Mouse (Mus musculus) heart, postnatal 10 days (tissue): Measurements from ENCODE around the gene C2cd5. TPM values are rescaled to one million over a fixed set of nuclear protein-coding genes. Genes with fewer than 3 reads are reported as not detected.
"Not testable (repeated sequence)": the region's sequence is repeated elsewhere in the genome, so short reads cannot be mapped to it uniquely, and the experiment has no call there.

Experiments used
- DNase-seq, 2 experiments: peaks; one replicate each; pipeline ENCODE4 v3.0.0; 2021
- intact Hi-C: fragments of 180-260 bp; cut with DNase I; formaldehyde crosslinking; loops from one replicate; pipeline ENCODE4 v1.15.1; 2025
- total RNA-seq, 2 experiments: library from RNA; stranded (reverse); gene quantifications; 2 replicates each; pipeline ENCODE4 v1.2.3; 2021

C2cd5 gene
- total RNA-seq, 2 experiments from 2014 or later: 23.9 to 27.0 TPM

DNA sequence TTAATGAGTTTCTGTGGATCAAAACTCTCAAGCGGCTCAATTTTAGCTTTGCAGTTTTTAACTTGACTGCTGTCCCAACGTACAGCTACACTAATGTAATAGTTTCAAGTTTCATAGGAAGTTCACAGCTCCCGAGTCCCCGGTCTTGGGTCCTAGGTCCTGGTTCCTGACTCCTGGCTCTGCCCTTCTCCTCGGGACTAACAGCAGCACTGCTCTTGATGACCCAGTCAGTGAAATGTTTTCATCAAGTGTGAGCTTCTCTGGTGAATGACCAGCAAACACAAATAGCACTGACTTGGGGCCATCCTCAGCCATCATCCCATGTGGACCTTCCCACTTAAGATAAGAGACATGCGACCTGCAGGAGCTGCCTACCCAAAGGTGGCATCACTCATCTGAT is 111.7 kb downstream of the C2cd5 start:
- intact Hi-C loops: loop anchor here (5.0 kb wide), 1 partner anchor 189 kb away; no protein-coding TSS in a partner anchor
- DNase-seq: no peak

DNA sequence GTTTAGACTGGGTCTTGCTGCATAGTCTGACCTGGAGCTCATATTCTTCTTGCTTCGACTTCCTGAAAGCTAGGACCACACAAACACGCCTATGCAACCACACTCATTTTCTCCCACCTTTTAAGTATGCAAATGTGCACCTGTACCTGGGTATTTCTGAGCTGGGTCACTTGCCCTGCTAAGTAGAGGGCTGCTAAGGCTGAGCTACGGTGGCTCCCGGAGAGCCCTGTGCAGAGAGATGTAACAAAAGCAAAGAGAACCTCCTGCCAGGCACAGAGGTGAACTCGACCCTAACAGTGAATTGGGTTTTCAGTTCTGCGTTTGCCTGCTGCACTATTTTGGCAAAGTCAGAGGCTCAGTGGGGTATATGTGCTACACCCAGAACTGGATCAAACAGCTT is 112.3 kb downstream of the C2cd5 start:
- DNase-seq: no peak
- intact Hi-C loops: loop anchor here (5.0 kb wide), 1 partner anchor 190 kb away; no protein-coding TSS in a partner anchor

DNA sequence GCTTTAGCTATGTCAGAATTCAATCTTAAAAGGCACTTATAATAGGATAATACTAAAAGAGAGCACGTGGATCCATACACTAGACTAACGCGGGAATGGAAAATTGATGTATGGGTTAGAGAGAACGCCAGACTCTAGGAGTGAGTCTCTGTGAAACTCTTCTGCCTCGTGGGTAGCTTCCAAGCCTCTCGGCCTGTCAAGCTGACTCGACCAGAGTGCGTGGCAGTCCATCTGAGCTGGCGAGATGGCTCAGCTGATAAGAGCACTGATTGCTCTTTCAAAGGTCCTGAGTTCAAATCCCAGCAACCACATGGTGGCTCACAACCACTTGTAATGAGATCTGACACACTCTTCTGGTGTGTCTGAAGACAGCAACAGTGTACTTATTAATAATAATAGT is 113.2 kb downstream of the C2cd5 start:
- intact Hi-C loops: loop anchor here (5.0 kb wide), 1 partner anchor 191 kb away; no protein-coding TSS in a partner anchor
- not testable (repeated sequence) for DNase-seq

DNA sequence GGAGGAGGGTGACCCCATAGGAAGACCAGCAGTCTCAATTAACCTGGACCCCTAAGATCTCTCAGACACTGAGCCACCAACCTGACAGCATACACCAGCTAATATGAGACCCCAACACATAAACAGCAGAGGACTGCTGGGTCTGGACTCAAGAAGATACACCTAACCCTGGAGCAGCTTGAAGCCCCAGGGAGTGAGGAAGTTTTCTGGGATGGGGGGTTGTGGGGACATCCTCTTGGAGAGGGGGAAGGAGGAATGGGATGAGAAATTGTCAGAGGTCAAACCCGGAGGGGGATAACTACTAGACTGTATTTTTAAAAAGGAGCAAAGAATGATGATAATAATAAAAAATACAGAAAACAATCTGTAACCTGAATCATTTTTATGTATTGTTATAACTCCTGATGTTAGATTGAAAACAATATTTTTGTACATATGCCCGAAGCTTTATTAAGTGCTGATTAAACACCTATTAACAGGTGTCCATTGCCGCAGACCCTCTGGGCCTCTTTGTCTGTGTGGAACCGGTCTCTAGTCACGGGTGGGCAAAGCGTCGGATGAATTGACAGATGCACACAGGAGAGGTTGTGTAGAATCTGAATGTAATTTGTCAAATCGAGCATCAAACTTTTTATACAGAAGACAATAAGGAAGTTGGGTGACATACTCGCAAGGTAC is 114.2 kb downstream of the C2cd5 start:
- intact Hi-C loops: loop anchor here (5.0 kb wide), 1 partner anchor 192 kb away; no protein-coding TSS in a partner anchor
- DNase-seq: not testable (repeated sequence)

DNA sequence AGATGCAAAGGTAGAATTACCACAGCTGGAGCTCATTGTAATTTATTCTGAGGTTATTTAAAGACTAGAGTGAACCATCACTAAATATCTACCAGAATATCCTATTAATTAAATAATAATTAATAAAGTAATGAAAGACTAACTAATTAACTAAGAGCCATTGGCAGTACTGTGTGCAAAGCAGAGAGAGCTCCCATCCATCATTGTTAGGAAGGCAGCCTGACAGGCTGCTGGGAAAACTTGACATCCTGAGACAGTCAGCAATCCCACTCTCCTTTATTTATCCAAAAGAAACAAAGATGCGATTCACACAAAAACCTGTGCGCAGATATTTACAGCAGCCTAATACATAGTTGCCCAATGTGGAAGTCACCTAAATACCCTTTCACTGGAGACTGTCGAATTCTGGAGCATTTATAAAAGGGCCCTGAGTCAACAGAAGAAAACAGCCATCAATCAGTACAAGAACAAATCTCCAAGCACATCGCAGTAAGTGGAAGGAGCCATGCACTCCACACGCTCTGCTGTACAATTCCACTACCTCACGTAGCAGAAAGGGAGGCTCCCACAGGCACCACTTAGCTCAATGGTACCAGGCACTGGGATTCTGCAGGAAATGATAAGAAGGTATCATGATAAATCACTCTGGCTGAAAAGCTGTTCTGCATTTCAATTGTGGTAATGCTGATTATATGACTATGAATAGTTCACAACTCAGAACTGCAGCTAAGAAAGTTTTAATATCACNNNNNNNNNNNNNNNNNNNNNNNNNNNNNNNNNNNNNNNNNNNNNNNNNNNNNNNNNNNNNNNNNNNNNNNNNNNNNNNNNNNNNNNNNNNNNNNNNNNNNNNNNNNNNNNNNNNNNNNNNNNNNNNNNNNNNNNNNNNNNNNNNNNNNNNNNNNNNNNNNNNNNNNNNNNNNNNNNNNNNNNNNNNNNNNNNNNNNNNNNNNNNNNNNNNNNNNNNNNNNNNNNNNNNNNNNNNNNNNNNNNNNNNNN is 120.0 kb downstream of the C2cd5 start:
- intact Hi-C loops: no loop called here
- no peak for DNase-seq

DNA sequence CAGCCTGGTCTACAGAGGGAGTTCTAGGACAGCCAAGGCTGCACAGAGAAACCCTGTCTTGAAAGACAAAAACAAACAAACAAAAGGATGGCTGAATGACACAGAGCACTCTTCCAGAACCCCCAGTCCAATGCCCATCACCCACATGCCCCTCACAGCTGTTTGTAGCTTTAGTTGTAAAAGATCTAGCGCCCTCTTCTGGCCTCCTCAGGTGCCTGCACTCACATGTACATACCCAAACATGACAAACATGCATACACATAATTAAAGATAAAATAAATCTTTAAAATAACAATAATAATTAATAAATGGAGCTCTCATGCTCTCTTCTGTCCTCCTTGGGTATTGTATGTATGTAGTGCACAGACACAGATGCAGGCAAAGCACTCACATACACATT is 122.7 kb downstream of the C2cd5 start:
- intact Hi-C loops: no loop called here

DNA sequence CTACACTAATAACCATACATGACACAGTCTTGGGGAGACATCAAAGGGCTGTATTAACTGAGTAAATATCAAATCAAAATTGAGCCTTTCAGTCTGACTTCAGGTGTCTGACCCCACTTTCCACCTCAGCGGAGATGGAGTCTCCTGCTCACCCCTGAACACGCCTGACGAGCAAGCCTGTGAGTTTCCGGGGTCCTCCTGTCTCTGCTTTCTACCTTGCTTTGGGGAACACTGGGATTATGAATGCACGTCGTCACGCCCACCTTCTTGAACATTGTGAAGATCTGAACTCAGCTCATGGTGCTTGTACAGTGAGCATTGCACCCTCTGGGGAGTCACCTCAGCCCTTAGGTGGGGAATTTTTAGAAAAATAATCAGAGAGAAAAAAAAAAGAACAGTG is 126.7 kb downstream of the C2cd5 start:
- intact Hi-C loops: no loop called here
- no peak for DNase-seq

More for the DNA sequence above, 122.7 kb downstream of the C2cd5 start:
- no peak for DNase-seq

DNA sequence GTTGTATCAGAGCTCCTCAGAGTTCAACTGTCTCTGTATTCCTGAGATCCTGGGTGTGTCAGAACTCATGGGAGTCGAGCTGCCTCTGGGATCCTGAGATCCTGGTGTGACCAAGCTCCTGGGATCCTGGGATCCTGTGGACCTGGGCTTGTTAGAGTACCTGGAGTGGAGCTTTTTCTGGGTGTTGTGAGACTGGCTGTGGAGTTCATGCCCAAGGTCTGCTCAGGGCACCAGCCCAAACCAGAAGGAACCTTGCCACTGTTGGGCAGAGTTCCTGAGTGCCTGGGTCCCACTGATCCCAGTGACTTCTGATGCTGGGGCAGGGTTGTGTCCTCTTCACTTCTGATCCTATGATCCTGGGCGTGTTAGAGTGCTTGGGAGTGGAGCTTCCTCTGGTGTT is 127.7 kb downstream of the C2cd5 start:
- intact Hi-C loops: no loop called here
- DNase-seq: no peak

DNA sequence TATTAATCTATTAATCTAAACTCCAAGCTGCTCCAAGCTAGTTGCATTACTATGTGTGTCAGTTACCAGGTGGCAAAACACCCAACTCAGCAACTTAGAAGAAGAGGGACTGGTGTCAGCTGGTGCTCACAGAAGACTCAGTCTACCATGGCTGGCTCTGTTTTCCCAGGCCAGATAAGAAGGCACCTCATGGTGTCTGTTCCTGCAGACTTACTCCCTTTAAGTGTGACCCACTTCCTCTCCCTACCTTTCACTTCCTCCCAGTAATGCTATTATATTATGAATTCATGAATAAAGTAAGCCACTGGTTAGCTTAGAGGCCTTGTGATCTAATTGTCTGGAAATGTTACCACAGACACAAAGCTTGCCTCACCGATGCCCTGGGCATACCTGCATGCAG is 132.5 kb downstream of the C2cd5 start:
- no peak for DNase-seq
- intact Hi-C loops: loop anchor here (10.0 kb wide), 2 partner anchors 153 to 443 kb away; no protein-coding TSS in a partner anchor

DNA sequence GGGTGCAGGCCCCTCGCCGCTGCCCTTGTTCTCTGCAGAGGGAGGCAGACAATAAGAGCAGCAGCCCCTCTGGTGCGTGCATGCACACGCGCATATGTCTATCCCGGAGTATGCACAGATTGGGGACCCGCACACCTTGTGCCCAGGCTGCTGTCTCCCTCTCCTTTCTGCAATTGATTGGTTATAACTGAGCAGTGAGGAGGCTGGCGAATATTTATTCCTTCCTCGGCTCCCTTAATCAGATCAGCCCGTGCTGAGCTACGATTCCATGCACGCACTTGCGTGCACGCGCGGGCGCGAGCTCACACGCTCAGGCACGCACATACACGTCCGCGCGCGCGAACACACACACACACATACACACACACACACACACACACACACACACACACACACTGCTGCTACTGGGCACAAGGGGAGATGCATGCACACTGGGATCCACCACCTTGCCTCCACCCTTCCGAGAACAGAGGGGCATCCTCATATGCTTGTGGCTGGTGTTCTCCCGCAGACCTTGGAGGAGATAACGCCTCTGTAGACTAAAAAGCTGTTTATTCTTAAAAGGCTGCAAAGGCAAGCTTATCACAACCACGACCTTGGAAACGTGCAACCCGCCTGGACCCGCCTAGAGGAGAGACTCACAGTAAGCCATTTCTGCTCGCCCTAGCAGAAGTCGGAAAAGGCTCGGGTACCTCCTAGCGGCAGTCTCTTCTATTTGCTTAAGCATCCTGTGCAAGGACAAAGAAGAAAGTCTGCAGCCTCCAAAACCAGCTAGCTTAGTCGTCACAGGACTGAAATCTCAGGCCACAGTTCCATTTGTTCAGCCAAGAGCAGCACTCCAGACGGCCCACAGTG is 135.2 kb downstream of the C2cd5 start:
- DNase-seq: peak; percentile 77 to 81
- intact Hi-C loops: loop anchor here (2.0 to 10.0 kb wide), 3 partner anchors 150 to 440 kb away; no protein-coding TSS in a partner anchor

DNA sequence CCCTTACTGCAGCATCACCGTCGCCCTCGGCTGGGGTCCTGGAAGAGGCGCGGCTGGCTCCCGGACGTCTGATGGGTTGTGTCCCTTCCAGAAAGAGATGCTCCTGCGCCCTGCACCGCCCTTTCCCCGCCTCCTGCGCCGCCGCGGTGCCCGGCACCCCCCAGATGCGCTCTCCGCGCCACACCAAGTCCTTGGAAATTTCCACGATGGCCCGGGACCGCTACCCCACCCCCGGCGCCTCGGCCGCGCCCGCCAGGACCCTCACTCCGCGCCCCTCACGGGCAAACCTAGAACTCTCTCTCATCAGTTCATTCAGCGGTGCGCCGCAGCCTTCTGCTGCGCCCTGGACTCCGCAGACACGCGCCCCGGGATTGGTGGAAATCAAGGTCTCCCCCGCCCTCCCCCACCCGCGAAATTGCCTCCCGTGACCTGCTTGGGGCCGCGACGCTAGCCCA is 135.8 kb downstream of the C2cd5 start, which contains the start of gene St8sia1:
Gene St8sia1 (minus strand): TSS at position 377 of the 455 bp plus-strand sequence.
- DNase-seq: peak in 1 of 2 experiments; percentile 29
- intact Hi-C loops: loop anchor here (2.0 to 10.0 kb wide), 3 partner anchors 149 to 439 kb away; no protein-coding TSS in a partner anchor

DNA sequence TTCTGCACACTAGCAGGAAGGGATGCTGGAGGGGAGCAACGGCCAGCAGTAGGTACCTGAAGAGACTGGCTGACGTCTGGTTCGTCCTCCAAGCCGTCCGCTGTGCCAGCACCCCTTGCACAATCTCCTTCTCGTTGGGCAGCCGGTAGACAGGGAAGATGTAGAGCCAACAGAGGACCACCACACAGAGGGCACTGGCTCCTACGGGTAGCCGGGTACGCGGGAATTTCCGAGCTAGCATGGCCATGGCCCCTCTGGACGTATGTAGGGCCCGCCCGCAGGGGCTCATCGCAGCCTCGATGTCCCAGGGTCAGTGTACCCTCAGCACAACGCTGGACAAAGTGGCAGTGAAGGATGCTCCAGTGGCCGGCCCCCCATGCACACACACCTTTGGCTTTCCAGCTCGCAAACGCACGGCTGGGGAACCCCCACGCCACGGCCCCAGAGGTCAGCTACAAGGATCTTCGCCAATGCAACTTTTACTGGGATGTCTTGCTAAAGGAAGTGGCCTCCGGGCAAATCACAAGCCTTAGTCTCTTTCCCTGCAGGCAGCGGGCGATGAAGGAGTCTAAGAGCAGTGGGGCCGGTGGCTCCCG is 136.4 kb downstream of the C2cd5 start:
- no peak for DNase-seq
- intact Hi-C loops: loop anchor here (2.0 to 10.0 kb wide), 3 partner anchors 149 to 439 kb away; no protein-coding TSS in a partner anchor

DNA sequence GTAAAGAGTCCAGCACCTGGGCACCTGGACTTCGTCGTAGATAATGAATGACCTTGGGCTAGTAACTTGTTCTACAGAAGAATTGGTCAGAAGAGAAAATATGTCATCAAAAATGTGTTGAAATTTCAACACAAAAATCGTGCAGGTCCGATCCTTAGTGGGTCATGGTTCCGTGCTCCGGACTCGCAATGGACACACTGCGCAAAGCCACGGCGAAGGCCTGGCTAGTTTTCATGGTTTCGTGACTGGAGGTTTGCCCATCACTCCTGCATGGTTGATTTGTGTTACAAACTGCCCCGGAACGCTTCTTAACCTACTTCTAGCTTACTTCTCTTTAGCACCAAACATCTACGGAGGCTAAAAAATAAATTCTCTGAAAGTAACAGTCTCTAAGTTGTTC is 137.1 kb downstream of the C2cd5 start:
- intact Hi-C loops: loop anchor here (10.0 kb wide), 2 partner anchors 148 to 438 kb away; no protein-coding TSS in a partner anchor
- no peak for DNase-seq

DNA sequence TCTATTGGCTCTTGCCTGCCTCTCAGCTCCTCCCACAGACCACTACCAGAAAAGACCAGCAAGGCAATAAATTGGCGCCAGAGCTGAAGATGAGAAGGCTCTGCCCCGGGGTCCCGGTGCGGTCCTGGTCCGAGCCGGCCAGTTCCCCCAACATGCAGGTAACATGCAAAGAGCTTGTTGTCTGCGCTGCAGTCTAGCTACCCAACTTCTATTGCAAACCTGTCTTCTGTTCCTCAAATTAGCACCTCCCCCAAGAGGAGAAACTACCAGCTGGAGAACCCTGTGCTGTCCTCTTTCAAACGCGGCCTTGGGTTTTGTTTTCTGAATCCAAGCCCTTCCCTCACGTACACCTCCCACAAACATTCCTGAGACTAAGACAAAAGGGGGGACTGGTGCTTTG is 137.5 kb downstream of the C2cd5 start:
- intact Hi-C loops: loop anchor here (10.0 kb wide), 2 partner anchors 148 to 438 kb away; no protein-coding TSS in a partner anchor
- DNase-seq: no peak

DNA sequence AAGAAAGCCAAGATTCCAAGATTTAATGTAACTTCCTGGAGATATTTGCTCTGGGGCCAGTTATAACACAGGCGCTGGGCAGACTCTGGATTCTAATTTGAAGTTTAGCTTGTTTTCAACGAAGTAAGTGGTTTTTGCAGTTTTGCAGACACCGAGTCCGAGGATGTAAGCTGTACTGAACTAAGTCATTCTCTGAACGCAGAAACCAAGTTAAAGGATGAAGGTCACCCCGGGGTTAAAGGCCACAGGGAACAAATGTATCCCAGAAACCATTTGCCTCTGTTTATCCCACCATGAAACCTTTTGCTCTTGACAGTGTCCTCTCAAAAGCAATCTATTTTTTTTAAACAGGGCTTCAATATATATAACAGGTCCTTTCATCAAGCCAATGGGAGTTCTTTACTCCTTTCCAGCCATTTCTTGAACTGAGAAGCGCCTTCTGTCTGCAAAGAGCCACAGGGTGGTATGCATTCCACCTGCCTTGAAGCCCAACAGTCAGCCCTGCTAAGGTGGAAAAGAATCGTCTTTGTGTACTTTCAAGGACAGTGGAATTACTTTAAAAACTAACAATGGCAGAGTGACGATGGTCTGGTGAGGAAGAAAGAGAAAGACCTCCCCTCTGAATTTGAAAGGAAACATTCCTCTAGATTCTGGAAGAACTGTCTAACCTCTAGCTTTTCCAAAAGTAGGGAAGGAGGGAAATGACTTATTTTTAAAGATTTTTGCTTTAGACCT is 138.1 kb downstream of the C2cd5 start:
- intact Hi-C loops: loop anchor here (10.0 kb wide), 2 partner anchors 147 to 437 kb away; no protein-coding TSS in a partner anchor

More for the DNA sequence above, 138.1 kb downstream of the C2cd5 start:
- no peak for DNase-seq
